ENCODE assay signal across 8 mouse cellular contexts in the genomic region with DNA sequence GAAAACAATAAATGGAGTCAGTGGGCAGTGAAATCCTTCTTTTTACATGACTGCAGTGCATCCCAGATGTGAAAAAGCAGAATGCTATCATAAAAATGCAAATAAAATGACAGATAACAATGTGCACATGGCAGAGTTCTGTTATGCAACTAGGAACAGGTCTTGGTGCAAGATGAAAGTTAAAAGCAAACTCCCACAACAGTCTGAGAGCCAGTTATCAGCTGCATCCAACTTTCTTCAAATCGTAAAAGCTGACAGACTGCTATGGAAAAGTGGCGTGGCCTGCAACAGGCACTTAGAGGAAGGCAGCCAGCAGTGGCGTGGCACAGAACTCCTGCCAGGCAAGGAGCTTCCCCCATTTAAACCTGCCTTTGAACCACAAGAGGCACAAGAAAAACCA. TPM values are rescaled to one million over a fixed set of nuclear protein-coding genes. Genes with fewer than 3 reads are reported as not detected.
DNase-seq lines count a peak whose midpoint lies in the region; ATAC-seq and TF ChIP-seq lines count a peak whose summit lies in the region.

No protein-coding gene starts in this region.

- TF ChIP-seq CTCF in kidney, adult 2 months (conservative IDR thresholded peaks at IDR 0.05; ENCODE audit: insufficient read depth, insufficient read length, low read depth, low read length): no peak

- WGBS in kidney, adult 2 months: 2% methylated on average over 3 of the region's 3 CpGs
- WGBS in hindbrain, embryonic 10.5 days: 55% methylated on average over 3 of the region's 3 CpGs
- 44% methylated on average over 3 of the region's 3 CpGs for WGBS in midbrain, embryonic 11.5 days

- ATAC-seq in midbrain, embryonic 11.5 days (ENCODE audit: low FRiP score): no peak

- H3K9ac ChIP-seq in midbrain, embryonic 11.5 days (ENCODE audit: low read length): no peak overlapping the region

- peak overlapping the region; percentile 83 for H3K4me2 ChIP-seq in midbrain, embryonic 11.5 days

- H3K27ac ChIP-seq in kidney, adult 2 months (ENCODE audit: insufficient read depth, low read depth, low read length): peak overlapping the region; percentile 96
- peak overlapping the region; percentile 23; the same call in 1 of the 2 replicates for H3K27ac ChIP-seq in hindbrain, embryonic 10.5 days
- no peak overlapping the region for H3K27ac ChIP-seq in midbrain, embryonic 11.5 days (ENCODE audit: low read depth, low read length)

- no peak for TF ChIP-seq POLR2A in kidney, adult 2 months (IDR thresholded peaks at IDR 0.05; ENCODE audit: low read depth, low read length)

- intact Hi-C loops in left cerebral cortex, postnatal 36 days (cut with DNase I): loop anchor here (5.0 kb wide), 3 partner anchors 34 to 141 kb away; no protein-coding TSS in a partner anchor

- H3K9me3 ChIP-seq in hindbrain, embryonic 10.5 days: no peaks in the 10 kb centered on the region
- H3K9me3 ChIP-seq in midbrain, embryonic 11.5 days (ENCODE audit: control insufficient read depth, low read length): no peaks in the 10 kb centered on the region

- peak overlapping the region; percentile 55 for H3K4me3 ChIP-seq in kidney, adult 2 months (ENCODE audit: insufficient read depth, low read depth, low read length)
- peak overlapping the region; percentile 90 for H3K4me3 ChIP-seq in hindbrain, embryonic 10.5 days
- peak overlapping the region; percentile 83 for H3K4me3 ChIP-seq in midbrain, embryonic 11.5 days (ENCODE audit: low read depth, low read length)

- no peaks in the 10 kb centered on the region for H3K36me3 ChIP-seq in kidney, adult 2 months (ENCODE audit: control insufficient read depth, insufficient read depth, low read length)
- H3K36me3 ChIP-seq in hindbrain, embryonic 10.5 days: no peaks in the 10 kb centered on the region
- no peaks in the 10 kb centered on the region for H3K36me3 ChIP-seq in midbrain, embryonic 11.5 days (ENCODE audit: control insufficient read depth, insufficient read depth, low read length)

- DNase-seq in kidney, adult 2 months: peak; percentile 49
- DNase-seq in kidney, adult 9 months: no peak
- peak; percentile 32 for DNase-seq in NIH3T3 (ENCODE audit: low read depth)
- DNase-seq in hindbrain, embryonic 10.5 days (ENCODE audit: low spot score): no peak
- DNase-seq in midbrain, embryonic 11.5 days (ENCODE audit: low spot score, missing footprints): no peak
- no peak for DNase-seq in ovary, adult 18-20 months (ENCODE audit: low spot score)
- no peak for DNase-seq in left cerebral cortex, postnatal 36 days (ENCODE audit: low spot score in 2 of 2)
- DNase-seq in right cerebral cortex, postnatal 36 days (ENCODE audit: low spot score in 2 of 2): no peak

- peaks cover 29% of the 10 kb centered on the region for H3K4me1 ChIP-seq in kidney, adult 2 months (ENCODE audit: control insufficient read depth, insufficient read depth, low read length)
- H3K4me1 ChIP-seq in hindbrain, embryonic 10.5 days (replicated peaks): peaks cover 47% of the 10 kb centered on the region
- peaks cover 18% of the 10 kb centered on the region for H3K4me1 ChIP-seq in midbrain, embryonic 11.5 days (ENCODE audit: control insufficient read depth, insufficient read depth, low read length)

- H3K27me3 ChIP-seq in kidney, adult 2 months (replicated peaks; ENCODE audit: control insufficient read depth, insufficient read depth, low read length): no peaks in the 10 kb centered on the region
- H3K27me3 ChIP-seq in hindbrain, embryonic 10.5 days (ENCODE audit: insufficient read depth, poor library complexity, severe bottlenecking): no peaks in the 10 kb centered on the region
- H3K27me3 ChIP-seq in midbrain, embryonic 11.5 days (ENCODE audit: control insufficient read depth, insufficient read depth, low read length): no peaks in the 10 kb centered on the region

RNA-seq across cellular contexts. Expression of a gene that starts 2.0 kb away (rescaled TPM):
- 17.1 and 21.2 TPM in 2 replicates for polyA plus RNA-seq in kidney, adult 2 months (2012; rRNA removed)
- polyA plus RNA-seq in hindbrain, embryonic 10.5 days (2016; fragmentation: Nextera tagmentation; extraction: Ambion mirVana): 12.6 and 16.1 TPM in 2 replicates
- 13.6 and 13.9 TPM in 2 replicates for polyA plus RNA-seq in midbrain, embryonic 11.5 days (2014; fragmentation: Nextera tagmentation; extraction: Ambion mirVana)
- 100 to 1,000 TPM; 147 to 153 TPM for total RNA-seq in left cerebral cortex, postnatal 36 days (2021)

Comparison
In these comparisons a context has a peak if more than half of its experiments do, and no peak if none do; other contexts are left out.
1. DNase-seq: peak in kidney, adult 2 months (single experiment) and NIH3T3 (single experiment); none in kidney, adult 9 months (single experiment), hindbrain, embryonic 10.5 days (single experiment), midbrain, embryonic 11.5 days (single experiment), ovary, adult 18-20 months (single experiment), left cerebral cortex, postnatal 36 days (0 of 2) and right cerebral cortex, postnatal 36 days (0 of 2).
2. Peak in every context shown above with its lines, with median percentiles within 50 percentile points of each other: H3K4me3 ChIP-seq.